Mouse (Mus musculus): ENCODE measurements around the gene Vmn1r116.
"Not testable (repeated sequence)": the region's sequence is repeated elsewhere in the genome, so short reads cannot be mapped to it uniquely, and the experiment has no call there.

Vmn1r116 gene

DNA sequence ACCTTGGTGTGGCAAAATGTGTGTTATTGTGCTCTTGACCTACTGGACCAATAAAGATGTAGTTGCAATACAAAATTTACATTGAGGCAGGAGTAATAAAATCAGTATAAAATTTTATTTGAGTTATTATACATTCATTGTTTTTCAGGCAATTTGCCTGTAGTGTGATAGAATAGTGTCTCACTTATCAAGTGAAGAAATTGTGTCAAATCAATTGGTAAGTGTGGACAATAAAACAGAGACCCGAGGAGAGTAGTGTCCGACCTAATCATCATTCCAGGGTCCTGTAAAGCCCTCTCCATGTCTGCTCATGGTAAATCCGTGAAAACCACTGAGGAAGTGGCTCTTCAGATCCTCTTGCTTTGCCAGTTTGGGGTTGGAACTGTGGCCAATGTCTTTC is at the start of gene Vmn1r116:
Gene Vmn1r116 (plus strand): TSS at position 301 of the 400 bp plus-strand sequence.
- DNase-seq (ENCODE audit: low spot score in 2 of 2), result not testable (repeated sequence)

DNA sequence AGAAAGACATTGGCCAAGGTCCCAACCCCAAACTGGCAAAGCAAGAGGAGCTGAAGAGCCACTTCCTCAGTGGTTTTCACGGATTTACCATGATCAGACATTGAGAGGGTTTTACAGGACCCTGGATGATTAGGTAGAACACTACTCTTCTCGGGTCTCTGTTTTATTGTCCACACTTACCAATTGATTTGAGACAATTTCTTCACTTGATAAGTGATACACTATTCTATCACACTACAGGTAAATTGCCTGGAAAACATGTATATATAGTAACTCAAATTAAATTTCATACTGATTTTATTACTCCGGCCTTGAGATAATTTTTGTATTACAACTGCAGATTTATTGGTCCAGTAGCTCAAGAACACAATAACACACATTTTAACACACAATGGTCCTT is 27.2 kb upstream of the Vmn1r116 start, which contains the start of gene Vmn1r115:
Gene Vmn1r115 (minus strand): TSS at position 101 of the 400 bp plus-strand sequence.
- DNase-seq (ENCODE audit: low spot score in 2 of 2), result not testable (repeated sequence)

DNA sequence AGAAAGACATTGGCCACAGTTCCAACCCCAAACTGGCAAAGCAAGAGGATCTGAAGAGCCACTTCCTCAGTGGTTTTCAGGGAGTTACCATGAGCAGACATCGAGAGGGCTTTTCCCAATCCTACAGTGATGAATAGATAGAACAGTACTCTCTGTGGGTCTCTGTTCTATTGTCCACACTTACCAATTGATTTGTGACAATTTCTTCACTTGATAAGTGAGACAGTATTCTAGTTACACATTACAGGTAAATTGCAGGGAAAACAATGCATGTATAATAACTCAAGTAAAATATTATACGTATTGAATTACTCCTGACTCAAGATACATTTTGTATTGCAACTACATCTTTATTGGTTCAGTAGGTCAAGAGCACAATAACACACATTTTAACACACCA is 12.0 kb downstream of the Vmn1r116 start, which contains the start of gene Vmn1r117:
Gene Vmn1r117 (minus strand): TSS at position 101 of the 400 bp plus-strand sequence.
- not testable (repeated sequence) for DNase-seq (ENCODE audit: low spot score in 2 of 2)

DNA sequence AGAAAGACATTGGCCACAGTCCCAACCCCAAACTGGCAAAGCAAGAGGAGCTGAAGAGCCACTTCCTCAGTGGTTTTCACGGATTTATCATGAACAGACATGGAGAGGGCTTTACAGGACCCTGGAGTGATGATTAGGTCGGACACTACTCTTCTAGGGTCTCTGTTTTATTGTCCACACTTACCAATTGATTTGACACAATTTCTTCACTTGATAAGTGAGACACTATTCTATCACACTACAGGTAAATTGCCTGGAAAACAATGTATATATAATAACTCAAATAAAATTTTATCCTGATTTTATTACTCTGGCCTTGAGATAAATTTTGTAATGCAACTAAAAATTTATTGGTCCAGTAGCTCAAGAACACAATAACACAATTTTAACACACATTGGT is 40.2 kb downstream of the Vmn1r116 start, which contains the start of gene Vmn1r118:
Gene Vmn1r118 (minus strand): TSS at position 101 of the 400 bp plus-strand sequence.
- not testable (repeated sequence) for DNase-seq (ENCODE audit: low spot score in 2 of 2)
